Mouse (Mus musculus) urinary bladder, postnatal 36 days (tissue): ENCODE data around the gene Kcnq1.

Experiments
- DNase-seq, 2 experiments: peaks; one replicate each; pipeline ENCODE4 v3.0.0; 2022; ENCODE audit warnings: low spot score in 2 of 2, mixed read lengths in 1 of 2

Gene Kcnq1

DNA sequence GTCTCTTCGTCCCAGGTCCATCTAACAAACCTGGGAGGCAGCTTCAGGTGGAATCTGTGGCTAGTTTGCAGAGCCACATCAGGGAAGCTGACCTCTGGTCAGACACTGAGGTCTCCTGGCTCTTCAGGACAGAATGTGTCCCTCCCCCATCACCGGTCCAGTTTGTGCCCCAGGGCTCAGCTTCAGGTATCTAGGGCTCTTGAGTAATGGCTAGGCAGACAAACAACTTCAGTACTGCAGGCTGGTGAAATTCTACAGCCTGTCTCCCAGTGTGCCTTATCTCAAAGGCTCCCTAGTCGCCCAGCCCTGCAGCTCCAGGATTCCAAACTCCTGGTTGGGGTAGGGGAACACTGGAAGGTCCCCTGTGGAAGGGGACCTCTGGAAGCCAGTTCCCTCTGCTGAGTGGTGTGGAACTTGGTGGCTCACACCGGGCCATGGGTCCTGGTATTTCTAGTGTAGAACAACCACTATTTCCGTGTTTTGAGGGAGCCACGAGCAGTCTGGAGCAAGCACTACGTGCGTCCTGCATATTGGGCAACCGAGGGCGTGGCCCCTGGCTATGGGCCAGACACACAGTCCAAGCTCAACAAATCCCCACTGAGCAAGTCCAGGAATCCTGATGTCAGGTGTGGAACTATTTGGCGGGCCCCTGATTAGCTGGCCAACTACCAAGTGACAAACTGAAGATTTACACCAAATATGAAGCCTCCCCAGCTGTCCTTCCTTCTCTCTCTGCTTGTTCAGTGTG is 207.6 kb downstream of the Kcnq1 start:
- DNase-seq, result peak; percentile 77 to 91

GRCm38 (mm10) chr7:143318512-143318911 is 212.3 kb downstream of the Kcnq1 start:
- no peak for DNase-seq

GRCm38 (mm10) chr7:143320367-143320766 is 214.2 kb downstream of the Kcnq1 start:
- peak; percentile 5 to 12 for DNase-seq

DNA sequence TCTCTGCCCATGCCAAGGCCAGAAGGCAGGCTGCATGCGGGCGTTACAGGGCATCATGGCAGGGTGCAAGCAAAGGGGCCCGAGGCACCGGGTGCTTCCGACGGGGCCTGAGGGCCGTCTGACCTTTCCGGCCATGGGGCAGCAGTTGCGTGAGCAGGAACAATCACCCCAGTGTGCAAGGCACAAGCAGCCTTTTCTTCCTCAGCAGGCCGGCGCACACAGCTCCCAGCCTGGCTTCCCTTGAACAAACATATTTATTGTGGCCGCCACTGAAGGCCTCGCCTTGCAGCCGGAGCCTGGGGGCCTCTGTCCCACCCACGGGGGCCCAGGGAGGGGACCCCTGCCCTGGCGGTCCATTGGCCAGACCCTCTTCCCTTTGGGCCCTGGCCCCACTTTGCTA is 218.9 kb downstream of the Kcnq1 start:
- DNase-seq, result no peak

DNA sequence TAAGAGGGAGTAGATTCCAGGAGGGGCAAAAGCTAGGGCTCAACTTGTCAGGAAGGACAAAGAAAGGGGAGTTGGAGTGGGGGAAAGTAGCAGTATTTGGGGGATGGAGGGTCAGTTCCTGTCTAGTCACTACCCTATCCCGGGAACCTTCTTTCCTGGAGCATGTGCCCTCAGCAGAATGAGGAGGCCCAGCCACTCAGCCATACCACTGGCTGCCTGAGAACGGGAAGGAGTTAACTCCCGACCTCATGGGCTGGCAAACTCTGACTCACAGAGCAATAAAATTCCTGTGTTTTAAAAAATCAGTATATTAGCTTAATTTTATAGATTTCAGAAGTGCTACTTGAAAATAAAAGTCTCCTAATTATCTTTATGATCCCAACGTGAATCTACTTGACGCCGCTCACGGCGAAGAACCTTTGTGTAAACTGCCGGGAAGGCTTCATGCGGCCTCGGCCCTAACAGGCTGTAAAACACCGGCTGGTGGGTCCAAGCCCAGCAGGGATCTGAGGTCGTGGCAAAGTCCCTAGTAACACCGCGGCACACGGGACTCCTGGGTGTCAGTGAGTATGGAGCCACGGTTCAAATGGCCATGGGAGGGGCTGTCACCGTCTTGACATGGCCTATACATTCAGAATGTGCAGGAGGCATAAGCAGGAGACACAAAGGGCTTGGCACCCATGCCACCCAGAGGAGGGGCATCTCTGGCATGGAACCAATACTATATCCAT is 222.2 kb downstream of the Kcnq1 start:
- DNase-seq, result no peak

- DNase-seq, result no peak
Observed at GRCm38 (mm10) chr7:143329110-143329810, 223.1 kb downstream of the Kcnq1 start.

DNA sequence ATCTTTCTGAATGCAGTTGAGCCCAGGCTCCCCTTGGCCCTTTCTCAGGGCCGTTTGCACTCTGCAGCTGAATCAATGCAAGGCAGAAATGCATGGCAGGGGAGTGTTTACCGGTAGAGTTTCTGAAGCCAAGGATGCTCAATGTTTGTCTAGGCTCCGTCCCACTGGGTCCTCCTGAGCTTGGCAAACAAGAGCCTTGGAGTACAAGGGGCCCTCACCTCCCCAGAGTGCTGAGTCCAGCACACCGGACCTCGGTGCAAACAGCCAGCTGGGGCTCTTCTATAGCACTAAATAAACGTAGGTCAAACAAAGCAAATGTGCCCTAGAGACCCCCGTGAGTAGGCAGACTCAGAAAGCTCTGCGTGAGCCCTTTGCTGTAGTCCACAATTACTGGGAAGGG is 226.9 kb downstream of the Kcnq1 start:
- no peak for DNase-seq

DNA sequence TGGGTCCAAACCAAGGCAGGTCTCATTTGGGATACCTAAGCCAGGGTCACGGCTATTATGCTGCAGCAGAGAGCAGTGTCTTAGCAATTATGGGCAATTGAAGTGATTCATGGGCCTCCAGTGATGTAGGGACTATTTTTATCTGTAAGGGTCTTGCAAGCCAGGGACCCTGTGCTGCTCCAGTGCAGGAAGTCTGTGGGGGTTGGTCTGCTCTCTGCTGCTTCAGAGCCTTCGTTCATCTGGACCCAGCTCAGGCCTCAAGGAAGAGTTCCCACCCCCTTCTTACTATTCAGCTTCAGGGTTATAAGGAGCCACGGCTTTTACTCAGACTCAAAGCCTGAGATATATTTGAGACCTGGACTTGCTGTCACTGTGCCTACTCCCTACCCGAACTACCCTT is 227.4 kb downstream of the Kcnq1 start:
- no peak for DNase-seq

DNA sequence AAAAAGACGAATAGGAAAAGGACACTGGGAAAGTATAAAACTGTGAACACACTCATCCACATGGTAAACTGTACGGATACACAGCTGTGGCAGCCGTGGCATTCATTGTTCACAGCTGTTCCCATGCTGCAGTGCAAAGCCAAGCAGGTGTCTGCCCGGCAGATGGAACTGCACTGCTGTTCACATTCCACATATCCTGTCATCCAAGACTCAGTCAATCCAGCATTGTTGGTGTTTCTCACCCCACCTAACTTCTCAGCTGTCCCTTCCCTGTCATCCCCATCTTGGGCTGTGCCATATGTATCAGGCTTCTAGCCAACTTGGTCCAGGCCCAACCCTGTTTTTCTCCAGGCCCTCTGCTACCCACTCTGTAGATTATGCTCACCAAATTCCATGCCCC is 232.5 kb downstream of the Kcnq1 start:
- DNase-seq, result no peak

DNA sequence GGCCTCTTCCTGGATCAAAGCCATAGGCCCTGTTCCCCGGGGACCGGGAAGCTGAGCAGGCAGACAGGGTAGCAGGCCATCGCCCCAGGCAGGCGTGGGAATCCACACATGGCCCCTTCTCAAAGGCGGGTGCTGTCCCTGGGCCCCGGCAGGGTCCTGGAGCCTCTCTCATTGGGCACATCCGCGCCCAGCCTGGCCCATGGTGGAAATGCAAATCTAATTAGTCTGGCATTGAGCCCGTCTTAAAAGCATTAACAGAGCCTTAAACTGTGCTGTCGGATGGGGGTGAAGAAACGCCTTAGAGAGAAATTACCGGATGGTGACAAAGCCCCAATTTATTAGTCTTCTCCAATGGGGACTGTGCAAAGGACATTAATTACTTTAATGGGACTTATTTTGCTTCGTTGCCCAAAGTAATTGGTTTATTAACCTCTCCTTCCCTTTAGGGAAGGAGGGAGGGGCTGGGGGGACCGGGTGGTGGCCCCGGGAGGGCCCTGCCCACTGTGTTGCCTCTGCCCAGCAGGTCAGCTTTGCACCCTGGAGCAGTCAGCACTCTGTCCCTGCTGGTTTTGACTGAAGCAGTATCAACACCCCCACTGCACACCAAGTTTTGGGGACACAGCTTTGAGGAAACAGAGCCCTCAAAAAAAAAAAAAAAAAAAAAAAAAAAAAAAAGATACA is 234.6 kb downstream of the Kcnq1 start:
- DNase-seq, result no peak

DNA sequence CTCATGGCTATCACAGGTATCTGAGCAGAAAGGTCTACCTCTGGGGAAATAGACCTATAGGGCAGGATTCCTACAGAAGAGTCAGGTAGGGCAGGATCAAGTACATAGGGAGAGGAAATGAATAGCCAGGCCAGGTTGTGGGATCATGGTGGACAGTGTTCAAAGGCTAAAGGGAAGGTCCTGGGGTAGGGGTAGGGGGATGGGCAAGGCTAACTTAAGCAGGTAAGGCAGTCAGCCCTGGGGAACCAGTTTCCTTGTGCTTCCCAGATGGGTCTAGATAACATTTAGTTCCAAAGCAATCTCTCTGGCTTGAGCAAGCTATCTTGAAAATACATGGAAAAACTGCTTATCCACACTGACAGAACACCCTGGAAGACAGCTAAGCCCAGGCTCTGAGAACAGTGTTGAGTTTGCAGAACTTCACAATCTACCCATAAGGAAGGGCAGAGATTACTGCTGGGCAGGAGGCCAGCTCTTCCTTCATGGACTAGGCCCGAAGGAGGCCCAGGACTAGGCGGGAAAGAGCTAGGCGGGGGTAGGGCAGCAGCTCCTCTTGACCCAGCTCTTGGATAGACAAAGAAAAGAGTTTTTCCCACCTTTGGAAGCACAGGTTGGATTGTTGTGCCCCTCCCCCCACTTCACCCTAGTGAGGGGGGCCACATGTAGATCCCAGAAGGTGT is 235.3 kb downstream of the Kcnq1 start:
- DNase-seq, result no peak

GRCm38 (mm10) chr7:143343781-143344306 is 237.7 kb downstream of the Kcnq1 start:
- no peak for DNase-seq

- DNase-seq, result no peak
Observed at GRCm38 (mm10) chr7:143349287-143349686, 243.1 kb downstream of the Kcnq1 start.

GRCm38 (mm10) chr7:143349848-143350247 is 243.7 kb downstream of the Kcnq1 start:
- DNase-seq, result no peak

- no peak for DNase-seq
Observed at GRCm38 (mm10) chr7:143355831-143356230, 249.7 kb downstream of the Kcnq1 start.

GRCm38 (mm10) chr7:143357109-143357508 is 250.9 kb downstream of the Kcnq1 start:
- DNase-seq, result no peak

DNA sequence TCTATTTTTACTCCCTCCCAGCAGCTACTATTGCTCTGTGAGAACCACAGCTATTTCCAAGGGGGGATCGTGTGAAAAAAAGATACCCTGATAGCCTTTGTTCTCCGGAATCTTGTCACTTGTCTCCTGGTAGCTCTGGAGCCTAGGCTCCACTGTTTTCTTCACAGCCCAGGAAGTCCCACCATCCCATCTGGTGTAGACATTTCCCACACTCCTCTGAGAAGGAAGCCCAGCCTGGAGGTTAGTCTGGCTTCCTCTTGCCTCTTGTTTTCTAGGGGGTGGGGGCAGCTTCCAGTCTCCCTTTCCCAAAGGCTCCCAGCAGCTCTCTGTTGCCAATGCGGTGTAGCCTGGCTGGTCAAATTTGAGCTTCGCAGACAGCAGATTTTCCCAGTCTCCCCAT is 251.7 kb downstream of the Kcnq1 start:
- DNase-seq, result no peak

GRCm38 (mm10) chr7:143359762-143360161 is 253.6 kb downstream of the Kcnq1 start:
- no peak for DNase-seq

DNA sequence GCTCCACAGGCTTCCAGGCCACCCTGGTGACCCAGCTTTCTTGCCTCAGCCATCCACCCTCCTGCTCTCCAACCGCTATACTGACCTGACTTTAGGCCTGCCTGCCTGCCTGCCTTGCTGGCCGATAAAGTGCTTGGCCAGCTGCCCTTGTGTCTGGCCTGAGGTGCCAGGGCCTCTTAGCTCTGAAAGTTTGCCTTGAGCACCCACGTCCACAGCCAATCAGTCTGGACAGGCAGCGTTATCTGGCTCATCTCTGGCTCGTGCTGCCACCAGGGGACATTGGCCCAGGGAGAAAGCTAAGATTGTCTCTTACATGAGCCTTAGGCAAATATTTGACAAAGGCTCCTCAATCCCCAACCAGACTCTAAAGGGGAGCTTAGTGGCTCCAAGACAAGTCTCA is 254.6 kb downstream of the Kcnq1 start:
- DNase-seq, result peak; percentile 35 to 67

DNA sequence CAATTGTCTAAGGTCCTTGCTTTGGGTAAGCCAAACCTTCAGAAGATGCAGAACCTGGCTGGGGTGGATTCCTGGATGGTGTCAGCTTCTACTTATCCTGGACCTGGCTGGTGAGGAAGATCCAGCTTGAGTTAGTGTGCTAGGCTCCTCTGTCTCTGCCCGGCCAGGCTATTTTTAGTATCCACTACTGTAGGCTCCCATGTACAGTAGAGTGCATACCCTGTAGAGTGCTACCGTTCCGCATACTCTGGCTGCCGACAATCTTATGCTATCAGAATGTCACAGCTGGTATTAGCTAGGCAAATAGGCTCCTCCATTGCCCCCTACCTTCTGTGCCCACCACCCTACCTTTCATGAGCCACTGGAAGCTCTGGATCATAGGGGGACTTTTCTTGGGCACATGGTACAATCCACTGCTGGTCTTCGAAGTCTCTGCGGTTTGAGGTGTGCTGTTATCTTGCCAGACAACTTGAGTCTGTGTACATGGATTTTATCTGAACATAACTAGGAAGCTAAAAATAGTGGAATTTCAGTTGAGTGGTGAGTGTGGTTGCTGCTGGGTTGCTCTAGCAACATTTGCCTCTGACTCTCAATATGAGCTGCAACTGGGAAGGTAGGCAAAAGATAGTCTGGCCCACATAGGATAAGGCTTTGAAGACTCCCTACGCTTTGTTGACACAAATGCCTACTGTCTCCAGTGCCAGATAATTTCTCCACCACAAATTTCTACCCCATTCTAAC is 258.1 kb downstream of the Kcnq1 start:
- DNase-seq, result no peak
